Mouse (Mus musculus) lung, adult 2 months (tissue): ENCODE measurements around the gene Ctnnb1. TPM values are rescaled to one million over a fixed set of nuclear protein-coding genes. Genes with fewer than 3 reads are reported as not detected.

Experiments used
- DNase-seq: peaks from one replicate; pipeline ENCODE4 v3.0.0; 2022
- H3K4me1 ChIP-seq: fragments of 200-500 bp; 2 replicates; pipeline ENCODE4 v1.6.1; 2011; ENCODE audit warnings: low read length; ENCODE audit not compliant: control insufficient read depth, insufficient read depth
- H3K4me3 ChIP-seq: fragments of 200-500 bp; replicated peaks from 2 replicates; pipeline ENCODE3; 2011; ENCODE audit warnings: low read depth, mild to moderate bottlenecking, control low read depth, low read length; ENCODE audit errors: extremely low read depth
- CTCF ChIP-seq: fragments of 200-500 bp; IDR thresholded peaks from 2 replicates; pipeline ENCODE4 v1.5.1; 2011; ENCODE audit warnings: mild to moderate bottlenecking, low read length, control low read depth; ENCODE audit not compliant: insufficient read depth
- POLR2A ChIP-seq: fragments of 200-500 bp; IDR thresholded peaks from 2 replicates; pipeline ENCODE4 v1.6.1; 2011; ENCODE audit warnings: low read depth, mild to moderate bottlenecking, control low read depth, low read length, borderline replicate concordance; ENCODE audit errors: extremely low read depth
- WGBS: fragments of 180-500 bp; shearing (Covaris S2); methylation state at CpG from one replicate; pipeline ENCODE4 v1.1.7; 2018; 5-methylcytosine and 5-hydroxymethylcytosine counted together
- polyA plus RNA-seq: library from polyadenylated mRNA; depleted of rRNA; stranded (reverse); fragments of >200 nt; gene quantifications from 2 replicates; pipeline ENCODE4 v1.2.3, GENCODE M21; 2012

Gene Ctnnb1
- polyA plus RNA-seq, 1 experiment, result 203 TPM

- WGBS, result 64% methylated on average over 7 of the region's 7 CpGs
- peaks cover 4% of the 10 kb centered on the region for H3K4me1 ChIP-seq
- TF ChIP-seq CTCF (no peak), POLR2A (no peak)
- no peak for DNase-seq
- no peak overlapping the region for H3K4me3 ChIP-seq
These were observed 76.9 kb downstream of the Ctnnb1 start for GRCm38 (mm10) chr9:121005961-121006360.
